Mouse (Mus musculus) limb, embryonic 12.5 days (tissue): ENCODE data around the gene Fbxl8. TPM values are rescaled to one million over a fixed set of nuclear protein-coding genes. Genes with fewer than 3 reads are reported as not detected.

Experiments
- ATAC-seq: fragments of 200-750 bp; cut with Nextera tagmentation; 2 replicates; pipeline ENCODE4 v1.8.0; 2017; ENCODE audit warnings: low read depth, moderate TSS enrichment; ENCODE audit not compliant: insufficient number of reproducible peaks, insufficient read depth, low FRiP score, low TSS enrichment
- H3K27ac ChIP-seq: fragments of 300-500 bp; sonication (generic); 2 replicates; pipeline ENCODE4 v1.5.1; 2016; ENCODE audit warnings: mild to moderate bottlenecking, moderate library complexity
- H3K27me3 ChIP-seq: fragments of 300-500 bp; sonication (generic); 2 replicates; pipeline ENCODE4 v1.6.1; 2016; ENCODE audit warnings: mild to moderate bottlenecking, moderate library complexity
- H3K36me3 ChIP-seq: fragments of 300-500 bp; sonication (generic); 2 replicates; pipeline ENCODE4 v1.6.1; 2016; ENCODE audit warnings: mild to moderate bottlenecking, moderate library complexity
- H3K4me1 ChIP-seq: fragments of 300-500 bp; sonication (generic); replicated peaks from 2 replicates; pipeline ENCODE4 v1.6.1; 2016
- H3K4me2 ChIP-seq: fragments of 300-500 bp; sonication (generic); 2 replicates; pipeline ENCODE4 v1.6.1; 2016; ENCODE audit warnings: mild to moderate bottlenecking, moderate library complexity
- H3K4me3 ChIP-seq: fragments of 300-500 bp; sonication (generic); replicated peaks from 2 replicates; pipeline ENCODE4 v1.5.1; 2016; ENCODE audit warnings: mild to moderate bottlenecking
- H3K9ac ChIP-seq: fragments of 300-500 bp; sonication (generic); replicated peaks from 2 replicates; pipeline ENCODE4 v1.6.1; 2016; ENCODE audit warnings: mild to moderate bottlenecking, moderate library complexity
- H3K9me3 ChIP-seq: fragments of 300-500 bp; sonication (generic); 2 replicates; pipeline ENCODE4 v1.6.1; 2016; ENCODE audit warnings: mild to moderate bottlenecking, moderate library complexity
- WGBS: fragments of 180-500 bp; shearing (Covaris S2); methylation state at CpG from one replicate; pipeline ENCODE4 v1.1.7; 2016; 5-methylcytosine and 5-hydroxymethylcytosine counted together
- polyA plus RNA-seq: library from polyadenylated mRNA; unstranded; fragments of >200 nt; fragmentation: Nextera tagmentation; extraction: Ambion mirVana; gene quantifications from 2 replicates; pipeline ENCODE4 v1.2.1, GENCODE M21; 2016

Fbxl8 gene
- polyA plus RNA-seq, 1 experiment from 2014 or later, result 1.9 TPM

GRCm38 (mm10) chr8:105258911-105259720 lies 5.3 kb upstream of the Fbxl8 start:
- H3K4me2 ChIP-seq, result peak overlapping the region; percentile 73
- peaks cover 28% of the 10 kb centered on the region for H3K4me1 ChIP-seq
- H3K27ac ChIP-seq, result no peak overlapping the region
- H3K9me3 ChIP-seq, result no peaks in the 10 kb centered on the region
- ATAC-seq, result peak; percentile 27; the same call in 1 of the 2 replicates
- peaks cover 88% of the 10 kb centered on the region for H3K27me3 ChIP-seq
- H3K36me3 ChIP-seq, result no peaks in the 10 kb centered on the region
- H3K9ac ChIP-seq, result peak overlapping the region; percentile 27; the same call in 1 of the 2 replicates
- WGBS, result 2% methylated on average over 55 of the region's 55 CpGs
- H3K4me3 ChIP-seq, result peak overlapping the region; percentile 39

- H3K4me1 ChIP-seq, result peaks cover 26% of the 10 kb centered on the region
- H3K9me3 ChIP-seq, result no peaks in the 10 kb centered on the region
- H3K27me3 ChIP-seq, result peaks cover 93% of the 10 kb centered on the region
- H3K36me3 ChIP-seq, result no peaks in the 10 kb centered on the region
- 0 out of 2 replicates have a peak, but pooled peaks have one; percentile 19 for ATAC-seq
- peak overlapping the region; percentile 73 for H3K4me2 ChIP-seq
- WGBS, result 5% methylated on average over 30 of the region's 30 CpGs
- H3K9ac ChIP-seq, result peak overlapping the region; percentile 27; the same call in 1 of the 2 replicates
- H3K27ac ChIP-seq, result no peak overlapping the region
- H3K4me3 ChIP-seq, result peak overlapping the region; percentile 39
Observed at GRCm38 (mm10) chr8:105259721-105260320, 4.6 kb upstream of the Fbxl8 start.

GRCm38 (mm10) chr8:105260371-105261099 lies 3.9 kb upstream of the Fbxl8 start:
- Histone ChIP-seq H3K36me3 (no peaks in the 10 kb centered on the region), H3K4me1 (peaks cover 23% of the 10 kb centered on the region), H3K4me2 (no peak overlapping the region), H3K27ac (no peak overlapping the region), H3K9ac (0 out of 2 replicates have a peak overlapping the region, but pooled peaks have one; percentile 4), H3K4me3 (no peak overlapping the region), H3K9me3 (no peaks in the 10 kb centered on the region), H3K27me3 (peaks cover 94% of the 10 kb centered on the region)
- no peak for ATAC-seq
- 65% methylated on average over 7 of the region's 7 CpGs for WGBS

- Histone ChIP-seq H3K4me2 (no peak overlapping the region), H3K27ac (no peak overlapping the region), H3K9me3 (peaks cover 5% of the 10 kb centered on the region; the same call in 1 of the 2 replicates), H3K36me3 (no peaks in the 10 kb centered on the region), H3K4me3 (no peak overlapping the region), H3K27me3 (peaks cover 94% of the 10 kb centered on the region), H3K9ac (no peak overlapping the region), H3K4me1 (peaks cover 21% of the 10 kb centered on the region)
- WGBS, result 85% methylated on average over 12 of the region's 12 CpGs
- no peak for ATAC-seq
Observed at GRCm38 (mm10) chr8:105261326-105261980, 3.0 kb upstream of the Fbxl8 start.

GRCm38 (mm10) chr8:105263244-105263912 lies 1.1 kb upstream of the Fbxl8 start:
- H3K4me3 ChIP-seq, result peak overlapping the region; percentile 69
- H3K4me1 ChIP-seq, result peaks cover 29% of the 10 kb centered on the region
- peaks cover 6% of the 10 kb centered on the region; the same call in 1 of the 2 replicates for H3K9me3 ChIP-seq
- 42% methylated on average over 16 of the region's 16 CpGs for WGBS
- H3K27me3 ChIP-seq, result peaks cover 96% of the 10 kb centered on the region
- H3K4me2 ChIP-seq, result peak overlapping the region; percentile 83; the same call in 1 of the 2 replicates
- H3K9ac ChIP-seq, result no peak overlapping the region
- H3K27ac ChIP-seq, result no peak overlapping the region
- no peaks in the 10 kb centered on the region for H3K36me3 ChIP-seq
- no peak for ATAC-seq

GRCm38 (mm10) chr8:105265128-105265527 lies 680 bp downstream of the Fbxl8 start:
- Histone ChIP-seq H3K36me3 (no peaks in the 10 kb centered on the region), H3K4me2 (peak overlapping the region; percentile 83), H3K9me3 (peaks cover 6% of the 10 kb centered on the region; the same call in 1 of the 2 replicates), H3K27me3 (peaks cover 96% of the 10 kb centered on the region), H3K4me1 (peaks cover 29% of the 10 kb centered on the region), H3K4me3 (peak overlapping the region; percentile 69), H3K27ac (no peak overlapping the region), H3K9ac (peak overlapping the region; percentile 60; the same call in 1 of the 2 replicates)
- no peak for ATAC-seq
- WGBS, result 7% methylated on average over 10 of the region's 10 CpGs

- Histone ChIP-seq H3K9ac (0 out of 2 replicates have a peak overlapping the region, but pooled peaks have one; percentile 23), H3K36me3 (no peaks in the 10 kb centered on the region), H3K4me3 (no peak overlapping the region), H3K27ac (no peak overlapping the region), H3K27me3 (peaks cover 96% of the 10 kb centered on the region), H3K4me2 (no peak overlapping the region), H3K9me3 (peaks cover 6% of the 10 kb centered on the region; the same call in 1 of the 2 replicates), H3K4me1 (peaks cover 38% of the 10 kb centered on the region)
- no peak for ATAC-seq
- WGBS, result 12% methylated on average over 13 of the region's 13 CpGs
Observed at GRCm38 (mm10) chr8:105266775-105267174, 2.3 kb downstream of the Fbxl8 start.

GRCm38 (mm10) chr8:105268342-105269074 lies 4.1 kb downstream of the Fbxl8 start:
- peak; percentile 54 for ATAC-seq

GRCm38 (mm10) chr8:105269075-105269458 lies 4.6 kb downstream of the Fbxl8 start:
- Histone ChIP-seq H3K27me3 (peaks cover 99% of the 10 kb centered on the region), H3K4me1 (peaks cover 40% of the 10 kb centered on the region), H3K27ac (no peak overlapping the region), H3K9ac (peak overlapping the region; percentile 57), H3K9me3 (peaks cover 6% of the 10 kb centered on the region; the same call in 1 of the 2 replicates), H3K4me3 (peak overlapping the region; percentile 51), H3K36me3 (no peaks in the 10 kb centered on the region), H3K4me2 (peak overlapping the region; percentile 86)
- WGBS, result 1% methylated on average over 10 of the region's 10 CpGs
- ATAC-seq, result no peak

More at GRCm38 (mm10) chr8:105268342-105269074, 4.1 kb downstream of the Fbxl8 start:
- Histone ChIP-seq H3K4me1 (peaks cover 40% of the 10 kb centered on the region), H3K27me3 (peaks cover 99% of the 10 kb centered on the region), H3K9ac (peak overlapping the region; percentile 57), H3K4me3 (peak overlapping the region; percentile 51), H3K27ac (no peak overlapping the region), H3K9me3 (peaks cover 6% of the 10 kb centered on the region; the same call in 1 of the 2 replicates), H3K4me2 (peak overlapping the region; percentile 86), H3K36me3 (no peaks in the 10 kb centered on the region)
- WGBS, result under 1% methylated on average over 65 of the region's 65 CpGs
